Mouse (Mus musculus) liver, embryonic 14.5 days (tissue): Measurements from ENCODE around the gene Rnf144b.

Experiments
- CTCF ChIP-seq: IDR thresholded peaks from 2 replicates; pipeline ENCODE4 v1.5.1; 2016; ENCODE audit warnings: antibody characterized with exemption, low read depth, control low read depth
- EP300 ChIP-seq: IDR thresholded peaks from 2 replicates; pipeline ENCODE4 v1.6.1; 2016; ENCODE audit warnings: antibody characterized with exemption, low read depth

- TF ChIP-seq CTCF (no peak), EP300 (no peak)
Observed at GRCm38 (mm10) chr13:47154866-47155265, 32.4 kb downstream of the Rnf144b start.
